Mouse (Mus musculus) layer of hippocampus, postnatal 14 days (tissue): ENCODE results near the gene Cdcp1. TPM values are rescaled to one million over a fixed set of nuclear protein-coding genes. Genes with fewer than 3 reads are reported as not detected.

Experiments
- DNase-seq, 2 experiments: peaks; one replicate each; pipeline ENCODE4 v3.0.0; 2021 to 2022; ENCODE audit warnings: low spot score in 2 of 2, mixed read lengths in 1 of 2
- total RNA-seq, 2 experiments: library from RNA; stranded (reverse); gene quantifications; 2 replicates each; pipeline ENCODE4 v1.2.3; 2021

Gene Cdcp1
- total RNA-seq, 2 experiments from 2014 or later = not detected

GRCm38 (mm10) chr9:123152026-123152425, 63.8 kb downstream of the Cdcp1 start:
- DNase-seq = no peak

GRCm38 (mm10) chr9:123151561-123151960, 64.3 kb downstream of the Cdcp1 start:
- DNase-seq = no peak

- peak; percentile 37 to 71 for DNase-seq
Measured at GRCm38 (mm10) chr9:123150241-123151020, 65.4 kb downstream of the Cdcp1 start, which contains the start of gene Clec3b. Gene Clec3b (plus strand): TSS chr9:123150946.

GRCm38 (mm10) chr9:123148430-123148829, 67.4 kb downstream of the Cdcp1 start:
- no peak for DNase-seq

- no peak for DNase-seq
Measured at GRCm38 (mm10) chr9:123139887-123140614, 75.8 kb downstream of the Cdcp1 start.

- no peak for DNase-seq
Measured at GRCm38 (mm10) chr9:123138891-123139474, 76.9 kb downstream of the Cdcp1 start.

- DNase-seq = no peak
Measured at GRCm38 (mm10) chr9:123136953-123137682, 78.7 kb downstream of the Cdcp1 start.

- no peak for DNase-seq
Measured at GRCm38 (mm10) chr9:123132994-123133393, 82.8 kb downstream of the Cdcp1 start.

- no peak for DNase-seq
Measured at GRCm38 (mm10) chr9:123127663-123128062, 88.2 kb downstream of the Cdcp1 start.

GRCm38 (mm10) chr9:123124413-123124981, 91.3 kb downstream of the Cdcp1 start:
- no peak for DNase-seq

GRCm38 (mm10) chr9:123123571-123124412, 92.0 kb downstream of the Cdcp1 start:
- DNase-seq = peak in 1 of 2 experiments; percentile 27

GRCm38 (mm10) chr9:123123017-123123416, 92.8 kb downstream of the Cdcp1 start:
- peak in 1 of 2 experiments; percentile 18 for DNase-seq

Other genes with a start within 250 kb of the Cdcp1 start
- gene Tmem42, start 194.7 kb downstream of the Cdcp1 start, total RNA-seq = 10 to 100 TPM; 27.3 to 36.0 TPM
- gene Tgm4, start 181.3 kb downstream of the Cdcp1 start, total RNA-seq = 1 to 10 TPM; 1.2 to 1.7 TPM
- gene Zdhhc3, start 102.8 kb downstream of the Cdcp1 start, total RNA-seq = 10 to 100 TPM; 71.2 to 72.7 TPM
- 10 to 100 TPM; 35.8 to 38.0 TPM for gene Exosc7, start 102.8 kb downstream of the Cdcp1 start, total RNA-seq
- gene Clec3b, start 65.1 kb downstream of the Cdcp1 start, total RNA-seq = 1 to 10 TPM; 4.1 to 6.7 TPM
- 10 to 100 TPM; 43.5 to 46.6 TPM for gene Tmem158, start 44.7 kb upstream of the Cdcp1 start, total RNA-seq
- gene Lars2, start 150.9 kb upstream of the Cdcp1 start, total RNA-seq = 10 to 100 TPM; 78.0 to 86.2 TPM